Mouse (Mus musculus): ENCODE data around the gene Gm49325.

DNA sequence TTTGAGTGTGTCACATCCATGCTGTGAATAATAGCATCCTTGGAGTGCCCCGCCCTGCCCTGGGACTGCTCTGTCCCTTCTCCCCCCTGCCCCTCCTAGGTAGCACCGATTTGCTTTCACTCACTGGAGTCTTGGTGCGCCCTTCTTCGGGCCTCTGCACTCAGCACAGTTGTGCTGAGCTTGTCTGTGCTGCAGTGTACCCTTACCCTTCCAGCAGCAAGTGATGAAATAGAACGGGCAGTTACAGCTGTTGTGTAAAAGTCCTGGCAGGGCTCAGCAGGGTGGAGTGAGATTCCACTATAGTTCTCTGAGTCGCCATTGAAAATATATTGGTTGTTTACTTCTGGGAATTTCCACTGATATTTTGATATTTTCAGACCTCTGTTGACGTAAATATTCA lies 20.0 kb downstream of the Gm49325 start:
- TF ChIP-seq POLR2A (IDR thresholded peaks at IDR 0.05; ENCODE audit: borderline replicate concordance, extremely low read depth, insufficient read depth, insufficient read length, poor library complexity, severe bottlenecking) (no peak), CTCF (IDR thresholded peaks at IDR 0.05; ENCODE audit: borderline replicate concordance, extremely low read depth, insufficient read depth, insufficient read length) (no peak)

Data from brain, embryonic 14.5 days (tissue).